Comparison of ENCODE assay signal across 8 mouse cellular contexts in genomic region chr16:30070771-30071191, GRCm38 (mm10). TPM values are rescaled to one million over a fixed set of nuclear protein-coding genes. Genes with fewer than 3 reads are reported as not detected.
DNase-seq lines count a peak whose midpoint lies in the region; ATAC-seq lines count a peak whose summit lies in the region.

No protein-coding gene starts in this region.

- H3K27ac ChIP-seq in heart, embryonic 12.5 days (ENCODE audit: poor library complexity, severe bottlenecking), result peak overlapping the region; percentile 96
- 0 out of 2 replicates have a peak overlapping the region, but pooled peaks have one; percentile 56 for H3K27ac ChIP-seq in hindbrain, embryonic 14.5 days

- peak overlapping the region; percentile 57 for H3K4me3 ChIP-seq in heart, embryonic 12.5 days
- peak overlapping the region; percentile 31 for H3K4me3 ChIP-seq in hindbrain, embryonic 14.5 days (replicated peaks; ENCODE audit: low read length)

- no peaks in the 10 kb centered on the region for H3K9me3 ChIP-seq in heart, embryonic 12.5 days (replicated peaks)
- no peaks in the 10 kb centered on the region for H3K9me3 ChIP-seq in hindbrain, embryonic 14.5 days (ENCODE audit: control insufficient read depth, low read length)

- H3K4me1 ChIP-seq in heart, embryonic 12.5 days (replicated peaks), result peaks cover 27% of the 10 kb centered on the region
- H3K4me1 ChIP-seq in hindbrain, embryonic 14.5 days (replicated peaks; ENCODE audit: control insufficient read depth, insufficient read depth, low read length), result peaks cover 23% of the 10 kb centered on the region

- no peaks in the 10 kb centered on the region for H3K36me3 ChIP-seq in heart, embryonic 12.5 days
- no peaks in the 10 kb centered on the region for H3K36me3 ChIP-seq in hindbrain, embryonic 14.5 days (replicated peaks; ENCODE audit: control insufficient read depth, insufficient read depth)

- peak; percentile 16; the same call in 1 of the 2 replicates for ATAC-seq in heart, embryonic 12.5 days (ENCODE audit: insufficient number of reproducible peaks, low FRiP score)
- ATAC-seq in hindbrain, embryonic 14.5 days (ENCODE audit: low FRiP score), result peak; percentile 15; the same call in 1 of the 2 replicates
- ATAC-seq in megakaryocyte progenitor cell, adult 5-6 weeks (replicated peaks; ENCODE audit: poor library complexity), result no peak

- H3K9ac ChIP-seq in heart, embryonic 12.5 days, result peak overlapping the region; percentile 80
- peak overlapping the region; percentile 50; the same call in 1 of the 2 replicates for H3K9ac ChIP-seq in hindbrain, embryonic 14.5 days

- H3K4me2 ChIP-seq in heart, embryonic 12.5 days, result peak overlapping the region; percentile 86
- peak overlapping the region; percentile 71 for H3K4me2 ChIP-seq in hindbrain, embryonic 14.5 days (replicated peaks)

- DNase-seq in heart, postnatal 4 days, result no peak
- peak; percentile 68 for DNase-seq in A20 (ENCODE audit: low read depth, low spot score)
- peak; percentile 56 to 68 for DNase-seq in cerebellum, postnatal 10 days
- peak; percentile 33 for DNase-seq in hindbrain, embryonic 14.5 days (ENCODE audit: low spot score)
- DNase-seq in lung, postnatal 36 days, result peak; percentile 76
- no peak for DNase-seq in right cerebral cortex, postnatal 10 days (ENCODE audit: low spot score in 2 of 2)

- H3K27me3 ChIP-seq in heart, embryonic 12.5 days (replicated peaks), result peaks cover 7% of the 10 kb centered on the region
- H3K27me3 ChIP-seq in hindbrain, embryonic 14.5 days (ENCODE audit: control insufficient read depth, insufficient read depth, low read length), result peaks cover 76% of the 10 kb centered on the region

- 5% methylated on average over 12 of the region's 12 CpGs for WGBS in heart, embryonic 12.5 days
- WGBS in hindbrain, embryonic 14.5 days, result 1% methylated on average over 12 of the region's 12 CpGs

RNA-seq across cellular contexts. Expression of gene Hes1, which starts 6.6 kb away (rescaled TPM):
- 32.7 and 34.7 TPM in 2 replicates for polyA plus RNA-seq in heart, embryonic 12.5 days (2016; fragmentation: Nextera tagmentation; extraction: Ambion mirVana)
- total RNA-seq in heart, postnatal 4 days (2021), result 10 to 100 TPM; 44.5 to 54.4 TPM
- polyA plus RNA-seq in hindbrain, embryonic 14.5 days (2014; fragmentation: Nextera tagmentation; extraction: Ambion mirVana), result 14.0 and 18.0 TPM in 2 replicates
- 0.24 and 0.47 TPM in 2 replicates for total RNA-seq in megakaryocyte progenitor cell, adult 5-6 weeks (2015)
- 0.41 and 6.0 TPM in 2 replicates for total RNA-seq in megakaryocyte progenitor cell, adult 5-6 weeks (2017)

Comparison
In these comparisons a context has a peak if more than half of its experiments do, and no peak if none do; other contexts are left out.
1. DNase-seq: peak in A20 (single experiment), cerebellum, postnatal 10 days (2 of 2), hindbrain, embryonic 14.5 days (single experiment) and lung, postnatal 36 days (single experiment); none in heart, postnatal 4 days (single experiment) and right cerebral cortex, postnatal 10 days (0 of 2).
2. RNA of gene Hes1, which starts 6.6 kb away (total RNA-seq): 44.5 to 54.4 TPM in heart, postnatal 4 days; 0.24 to 6.0 TPM in megakaryocyte progenitor cell, adult 5-6 weeks; every median in the first group is over 4 times any median in the second.